Mouse (Mus musculus): ENCODE measurements around the gene Btbd9. TPM values are rescaled to one million over a fixed set of nuclear protein-coding genes. Genes with fewer than 3 reads are reported as not detected.

The Btbd9 gene
- polyA plus RNA-seq, 1 experiment from 2014 or later, result 59.8 TPM

DNA sequence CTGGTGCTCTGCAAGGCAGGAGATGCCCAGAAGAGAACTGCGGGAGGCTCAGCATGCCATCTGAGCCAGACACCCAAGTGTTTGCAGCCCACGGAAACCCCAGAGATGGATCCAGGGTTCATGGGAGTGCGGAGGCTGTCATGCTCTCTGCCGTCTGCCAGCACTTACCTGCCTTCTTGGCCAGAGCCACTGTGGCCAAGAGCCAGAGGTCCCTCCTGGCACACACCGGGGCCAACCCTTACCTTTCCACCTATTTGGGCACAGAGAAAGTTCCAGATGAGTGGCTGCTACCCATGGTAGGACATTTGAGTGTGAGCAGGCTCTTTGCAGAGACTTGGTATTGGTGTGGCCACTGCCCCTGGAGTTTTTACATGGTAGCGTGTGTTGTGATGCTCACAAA is 365.4 kb downstream of the Btbd9 start:
- Histone ChIP-seq H3K36me3 (peaks cover 52% of the 10 kb centered on the region), H3K27ac (0 out of 2 replicates have a peak overlapping the region, but pooled peaks have one; percentile 2), H3K9me3 (no peaks in the 10 kb centered on the region), H3K4me1 (peaks cover 50% of the 10 kb centered on the region), H3K27me3 (ENCODE audit: insufficient read depth, poor library complexity, severe bottlenecking) (no peaks in the 10 kb centered on the region), H3K4me3 (no peak overlapping the region)
- DNase-seq (ENCODE audit: low spot score), result no peak
- 91% methylated on average over 6 of the region's 6 CpGs for WGBS

DNA sequence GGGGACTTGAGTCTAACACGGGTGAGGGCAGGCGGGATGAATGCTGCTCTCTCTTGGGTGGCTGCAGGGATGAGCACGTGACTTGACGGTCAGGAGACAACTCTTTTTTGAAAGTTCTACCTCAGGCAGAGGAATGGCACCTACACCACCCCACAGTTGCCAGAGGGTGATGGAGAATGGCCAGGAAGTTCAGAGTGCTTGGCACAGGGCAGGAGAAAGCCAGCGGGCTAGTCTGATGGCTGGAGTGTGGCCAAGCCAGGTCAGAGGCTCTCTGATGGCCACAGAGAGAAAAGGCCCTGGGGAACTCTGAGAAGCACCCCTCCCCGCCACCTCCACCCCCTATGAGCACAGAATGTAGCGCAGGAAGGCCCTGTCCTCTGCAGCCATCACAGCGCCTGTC is 366.0 kb downstream of the Btbd9 start:
- H3K4me1 ChIP-seq, result peaks cover 49% of the 10 kb centered on the region

DNA sequence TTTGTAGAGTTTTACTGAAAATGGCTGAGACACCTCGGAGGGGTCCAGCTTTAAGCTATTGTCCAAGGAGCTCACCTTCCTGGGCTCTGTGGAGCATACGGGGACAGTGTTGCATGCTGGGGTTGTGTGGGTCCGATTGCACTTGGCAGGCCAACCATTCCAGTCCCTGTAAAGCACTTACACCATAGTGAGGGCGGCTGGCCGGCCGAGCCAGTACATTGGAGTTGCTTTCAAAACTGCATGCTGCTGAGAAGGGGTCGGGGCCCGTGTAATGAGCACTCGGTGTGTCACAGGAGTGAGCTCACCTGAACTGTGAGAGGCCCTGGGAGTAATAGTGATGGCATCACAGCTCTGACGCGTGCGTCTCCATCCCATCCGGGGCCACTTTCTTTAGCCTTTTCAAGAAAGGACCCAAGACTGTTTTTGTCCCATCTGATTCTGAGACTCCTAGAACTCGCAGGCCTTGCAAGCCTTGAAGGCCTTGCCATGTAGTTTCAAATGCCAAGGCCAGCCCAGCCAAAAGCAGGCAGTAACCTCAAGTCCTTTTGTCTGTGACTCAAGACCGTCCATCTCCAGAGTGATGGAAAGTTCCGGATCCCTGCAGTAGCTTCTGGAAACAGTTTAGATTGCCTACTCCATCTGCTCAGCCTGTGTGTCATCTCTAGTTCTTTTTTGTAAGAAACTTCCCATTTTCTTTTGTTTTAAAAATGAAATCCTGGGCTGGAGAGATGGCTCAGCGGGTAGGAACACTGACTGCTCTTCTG is 371.0 kb downstream of the Btbd9 start:
- Histone ChIP-seq H3K4me1 (peaks cover 79% of the 10 kb centered on the region), H3K27me3 (ENCODE audit: insufficient read depth, poor library complexity, severe bottlenecking) (no peaks in the 10 kb centered on the region), H3K36me3 (peaks cover 33% of the 10 kb centered on the region), H3K9me3 (no peaks in the 10 kb centered on the region), H3K27ac (peak overlapping the region; percentile 39; the same call in 1 of the 2 replicates), H3K4me3 (no peak overlapping the region)
- WGBS, result 90% methylated on average over 17 of the region's 17 CpGs
- no peak for DNase-seq (ENCODE audit: low spot score)

More for the DNA sequence above, 366.0 kb downstream of the Btbd9 start:
- H3K9me3 ChIP-seq, result no peaks in the 10 kb centered on the region
- no peak for DNase-seq (ENCODE audit: low spot score)
- WGBS, result 88% methylated on average over 8 of the region's 8 CpGs
- no peak overlapping the region for H3K27ac ChIP-seq
- H3K27me3 ChIP-seq (ENCODE audit: insufficient read depth, poor library complexity, severe bottlenecking), result no peaks in the 10 kb centered on the region
- peaks cover 52% of the 10 kb centered on the region for H3K36me3 ChIP-seq
- H3K4me3 ChIP-seq, result no peak overlapping the region

DNA sequence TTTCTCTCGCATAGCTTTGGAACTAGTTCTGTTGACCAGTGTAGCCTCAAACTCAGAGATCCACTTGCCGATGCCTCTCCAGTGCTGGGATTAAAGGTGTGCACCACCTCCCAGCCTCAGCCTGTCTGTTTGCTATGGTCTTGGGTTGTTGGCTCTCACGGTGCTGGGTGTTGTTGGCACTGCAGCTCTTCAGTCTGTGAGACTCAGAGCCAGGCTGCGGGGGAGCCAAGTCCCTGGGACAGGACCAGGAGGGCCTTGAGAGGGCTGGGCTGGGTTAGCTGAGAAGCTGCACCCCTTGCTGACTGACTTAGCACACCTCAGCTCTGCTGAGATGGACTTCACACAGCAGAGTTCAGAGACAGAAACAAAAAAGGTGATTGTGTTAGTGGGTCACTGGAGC is 376.0 kb downstream of the Btbd9 start:
- no peak overlapping the region for H3K4me3 ChIP-seq
- peak overlapping the region; percentile 74; the same call in 1 of the 2 replicates for H3K27ac ChIP-seq
- no peak for DNase-seq (ENCODE audit: low spot score)
- H3K9me3 ChIP-seq, result no peaks in the 10 kb centered on the region
- H3K27me3 ChIP-seq (ENCODE audit: insufficient read depth, poor library complexity, severe bottlenecking), result no peaks in the 10 kb centered on the region
- 68% methylated on average over 4 of the region's 4 CpGs for WGBS
- H3K36me3 ChIP-seq, result peaks cover 8% of the 10 kb centered on the region
- H3K4me1 ChIP-seq, result peaks cover 100% of the 10 kb centered on the region

DNA sequence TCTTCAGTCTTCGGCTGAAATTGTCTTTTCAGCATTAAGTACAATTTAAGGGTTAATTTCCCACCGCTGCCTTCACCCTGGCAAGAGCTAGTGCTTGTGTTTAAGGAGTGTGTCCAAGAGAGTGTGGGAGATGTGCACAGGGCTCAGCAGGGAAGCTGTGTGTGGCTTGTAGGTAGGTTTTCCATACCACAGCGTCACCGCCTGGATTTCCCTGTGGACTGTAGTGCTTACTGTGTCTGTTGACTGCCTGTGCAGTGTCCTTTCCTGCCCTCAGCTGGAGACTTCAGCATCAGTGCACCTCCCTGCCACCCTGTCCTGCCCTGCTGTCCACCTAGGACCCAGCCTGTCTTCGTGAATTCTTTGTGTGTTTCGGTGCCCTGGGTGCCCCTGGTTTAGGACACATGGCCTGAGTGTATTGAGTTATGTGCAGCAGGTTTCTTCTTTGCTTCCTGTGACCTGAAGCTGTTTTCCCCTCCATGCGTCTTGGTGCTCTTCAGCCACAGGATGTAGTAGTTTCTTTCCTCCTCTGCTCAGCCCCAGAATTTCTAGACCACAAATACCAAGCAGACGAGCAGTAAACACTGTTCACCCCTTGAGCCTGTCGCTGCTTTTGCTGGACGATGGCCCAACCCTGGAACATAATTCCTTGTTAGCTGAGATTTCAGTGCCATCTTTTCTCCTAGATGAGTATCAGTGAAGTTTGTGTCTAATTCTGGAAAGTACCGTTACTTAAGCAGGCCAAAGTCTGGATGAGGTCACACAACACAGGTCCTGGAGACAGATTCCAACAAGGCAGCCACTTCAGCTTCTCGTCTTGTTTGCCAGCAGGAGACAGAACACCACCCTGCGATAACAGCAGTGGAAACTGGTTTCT is 376.7 kb downstream of the Btbd9 start:
- peaks cover 8% of the 10 kb centered on the region for H3K36me3 ChIP-seq
- no peaks in the 10 kb centered on the region for H3K27me3 ChIP-seq (ENCODE audit: insufficient read depth, poor library complexity, severe bottlenecking)
- H3K4me3 ChIP-seq, result no peak overlapping the region
- H3K9me3 ChIP-seq, result no peaks in the 10 kb centered on the region
- peak overlapping the region; percentile 74 for H3K27ac ChIP-seq
- H3K4me1 ChIP-seq, result peaks cover 100% of the 10 kb centered on the region
- 54% methylated on average over 13 of the region's 13 CpGs for WGBS
- DNase-seq (ENCODE audit: low spot score), result no peak

DNA sequence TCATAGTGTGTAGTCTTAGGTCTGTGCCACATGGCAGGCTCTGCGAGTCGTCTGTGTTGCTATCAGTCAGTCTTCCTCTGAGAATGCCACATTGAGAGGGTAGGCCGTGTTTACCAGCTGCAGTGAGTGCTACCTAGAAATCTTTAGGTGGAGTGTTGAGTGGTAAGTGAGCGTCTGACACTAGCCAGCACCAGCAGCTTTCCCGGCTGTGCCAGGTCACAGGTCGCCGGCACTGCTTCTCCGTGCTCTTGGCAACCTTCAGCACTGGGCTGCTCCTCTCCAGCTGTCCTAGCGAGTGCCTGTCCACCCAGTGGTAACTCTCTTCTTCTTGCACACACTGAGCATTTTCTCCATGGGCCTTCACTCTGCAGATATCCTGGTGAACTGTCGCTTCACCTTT is 377.9 kb downstream of the Btbd9 start:
- DNase-seq (ENCODE audit: low spot score), result peak; percentile 89
- no peaks in the 10 kb centered on the region for H3K27me3 ChIP-seq (ENCODE audit: insufficient read depth, poor library complexity, severe bottlenecking)
- 27% methylated on average over 10 of the region's 10 CpGs for WGBS
- no peaks in the 10 kb centered on the region for H3K9me3 ChIP-seq
- H3K36me3 ChIP-seq, result peaks cover 12% of the 10 kb centered on the region
- peaks cover 100% of the 10 kb centered on the region for H3K4me1 ChIP-seq
- no peak overlapping the region for H3K4me3 ChIP-seq
- peak overlapping the region; percentile 74 for H3K27ac ChIP-seq

DNA sequence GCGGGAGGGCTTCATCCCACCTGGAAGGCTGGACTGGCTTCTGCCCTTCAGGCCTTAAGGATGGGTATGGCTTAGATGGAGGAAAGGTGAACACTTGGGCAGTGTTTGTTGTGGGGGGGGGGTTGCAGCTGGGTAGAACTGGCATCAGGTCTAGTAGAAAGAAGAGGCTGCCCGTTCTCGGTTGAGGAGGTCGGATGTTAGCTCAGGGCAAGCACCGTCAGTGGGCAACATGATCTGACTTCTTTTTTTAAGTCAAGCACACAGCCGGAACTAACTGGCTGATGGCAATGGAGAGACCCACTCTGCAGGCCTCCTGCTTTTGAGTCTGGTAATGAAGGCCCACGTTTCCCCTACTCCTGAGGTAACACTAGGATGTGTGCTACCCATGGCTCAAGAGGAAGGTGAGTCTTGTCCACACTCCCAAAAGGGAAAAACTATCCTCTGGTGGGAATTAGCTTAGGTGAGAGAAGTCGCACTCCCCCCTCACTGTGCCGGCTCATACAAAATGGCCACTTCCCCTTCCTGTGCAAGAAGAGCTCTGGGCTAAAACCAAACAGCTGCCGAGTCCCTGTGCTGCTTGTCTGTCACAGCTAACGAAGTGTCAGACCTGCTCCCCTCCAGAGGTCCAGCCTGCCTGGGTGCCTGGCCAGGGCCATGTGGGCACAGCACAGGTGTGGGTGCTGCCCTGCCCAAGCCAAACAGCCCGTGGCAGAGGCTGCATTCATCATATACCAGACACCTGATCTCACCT is 378.8 kb downstream of the Btbd9 start:
- H3K4me3 ChIP-seq, result 0 out of 2 replicates have a peak overlapping the region, but pooled peaks have one; percentile 6
- no peak for DNase-seq (ENCODE audit: low spot score)
- WGBS, result 53% methylated on average over 12 of the region's 12 CpGs
- H3K9me3 ChIP-seq, result no peaks in the 10 kb centered on the region
- H3K27ac ChIP-seq, result peak overlapping the region; percentile 81
- H3K4me1 ChIP-seq, result peaks cover 100% of the 10 kb centered on the region
- peaks cover 16% of the 10 kb centered on the region for H3K36me3 ChIP-seq
- no peaks in the 10 kb centered on the region for H3K27me3 ChIP-seq (ENCODE audit: insufficient read depth, poor library complexity, severe bottlenecking)

DNA sequence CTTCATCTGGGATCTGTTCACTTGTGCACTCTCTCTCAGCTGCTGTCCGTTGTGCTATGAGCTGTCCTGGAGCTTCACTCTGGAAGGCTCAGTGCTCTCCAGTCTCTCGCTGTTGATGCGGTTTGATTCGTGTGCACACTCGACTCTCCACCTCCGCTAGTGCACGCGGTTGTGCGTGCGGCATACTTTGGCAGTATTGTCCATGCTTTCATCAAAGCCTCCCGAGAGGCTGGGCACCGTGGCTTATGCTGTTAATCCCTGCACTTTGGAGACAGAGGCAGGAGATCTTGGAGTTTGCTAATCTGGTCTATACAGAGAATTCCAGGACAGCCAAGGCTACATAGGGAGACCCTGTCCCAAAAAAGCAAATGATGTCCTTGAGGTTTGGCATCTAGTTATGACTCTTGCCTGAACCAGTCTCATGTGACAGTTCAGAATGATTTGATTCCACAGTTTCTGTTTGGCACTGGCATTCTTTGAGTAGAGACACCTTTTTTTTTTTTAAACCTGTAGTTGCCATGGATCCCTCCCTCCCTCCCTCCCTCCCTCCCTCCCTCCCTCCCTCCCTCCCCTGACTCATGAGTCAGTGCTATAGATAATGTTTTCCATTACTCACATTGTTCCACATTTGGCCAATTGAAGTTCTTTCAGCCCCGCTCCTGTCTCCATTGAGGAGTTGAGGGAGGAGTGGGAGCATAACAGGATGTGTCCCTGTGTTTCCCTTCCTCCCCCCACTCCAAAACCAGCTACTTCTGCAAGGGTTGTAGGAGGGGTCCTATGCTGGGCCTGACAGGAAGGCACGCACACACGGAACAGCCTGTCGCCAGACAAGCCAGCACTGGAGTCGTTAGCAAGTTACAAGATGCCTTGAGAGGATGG is 379.6 kb downstream of the Btbd9 start:
- Histone ChIP-seq H3K27ac (peak overlapping the region; percentile 81), H3K36me3 (peaks cover 16% of the 10 kb centered on the region)
- 60% methylated on average over 17 of the region's 17 CpGs for WGBS

DNA sequence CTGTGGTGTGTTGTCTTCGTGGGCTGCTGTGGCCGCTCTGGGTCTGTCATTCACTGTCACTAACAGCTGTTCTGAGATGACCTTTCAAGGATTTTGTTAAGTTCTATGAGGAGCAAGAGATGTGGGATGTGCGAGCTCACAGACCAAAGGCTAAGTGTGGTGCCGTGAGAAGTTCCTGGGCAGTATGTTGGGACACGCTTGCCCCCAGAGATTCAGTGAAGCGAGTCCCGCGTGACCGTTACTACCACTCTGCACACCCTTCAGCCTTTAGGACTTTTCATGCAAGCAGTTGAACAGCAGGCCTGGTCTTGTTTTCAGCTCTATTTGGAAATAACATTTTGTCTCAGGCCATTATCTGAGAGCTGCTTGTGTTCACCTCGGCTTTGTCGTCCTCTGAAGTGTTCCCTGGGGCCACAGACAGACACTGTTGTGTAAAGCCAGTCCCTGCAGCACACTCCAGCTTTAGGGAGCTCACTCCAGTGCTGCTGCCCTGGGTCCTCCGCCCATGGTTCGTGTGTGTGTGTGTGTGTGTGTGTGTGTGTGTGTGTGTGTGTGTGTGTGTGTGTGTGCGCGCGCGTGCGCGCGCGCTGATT is 380.6 kb downstream of the Btbd9 start:
- H3K4me1 ChIP-seq, result peaks cover 100% of the 10 kb centered on the region
- no peak for DNase-seq (ENCODE audit: low spot score)
- no peaks in the 10 kb centered on the region for H3K27me3 ChIP-seq (ENCODE audit: insufficient read depth, poor library complexity, severe bottlenecking)
- H3K36me3 ChIP-seq, result peaks cover 13% of the 10 kb centered on the region
- no peaks in the 10 kb centered on the region for H3K9me3 ChIP-seq
- H3K4me3 ChIP-seq, result no peak overlapping the region
- 72% methylated on average over 21 of the region's 21 CpGs for WGBS
- peak overlapping the region; percentile 79 for H3K27ac ChIP-seq

More for the DNA sequence above, 379.6 kb downstream of the Btbd9 start:
- no peak for DNase-seq (ENCODE audit: low spot score)
- H3K4me3 ChIP-seq, result 0 out of 2 replicates have a peak overlapping the region, but pooled peaks have one; percentile 6
- H3K9me3 ChIP-seq, result no peaks in the 10 kb centered on the region
- H3K27me3 ChIP-seq (ENCODE audit: insufficient read depth, poor library complexity, severe bottlenecking), result no peaks in the 10 kb centered on the region
- peaks cover 100% of the 10 kb centered on the region for H3K4me1 ChIP-seq

DNA sequence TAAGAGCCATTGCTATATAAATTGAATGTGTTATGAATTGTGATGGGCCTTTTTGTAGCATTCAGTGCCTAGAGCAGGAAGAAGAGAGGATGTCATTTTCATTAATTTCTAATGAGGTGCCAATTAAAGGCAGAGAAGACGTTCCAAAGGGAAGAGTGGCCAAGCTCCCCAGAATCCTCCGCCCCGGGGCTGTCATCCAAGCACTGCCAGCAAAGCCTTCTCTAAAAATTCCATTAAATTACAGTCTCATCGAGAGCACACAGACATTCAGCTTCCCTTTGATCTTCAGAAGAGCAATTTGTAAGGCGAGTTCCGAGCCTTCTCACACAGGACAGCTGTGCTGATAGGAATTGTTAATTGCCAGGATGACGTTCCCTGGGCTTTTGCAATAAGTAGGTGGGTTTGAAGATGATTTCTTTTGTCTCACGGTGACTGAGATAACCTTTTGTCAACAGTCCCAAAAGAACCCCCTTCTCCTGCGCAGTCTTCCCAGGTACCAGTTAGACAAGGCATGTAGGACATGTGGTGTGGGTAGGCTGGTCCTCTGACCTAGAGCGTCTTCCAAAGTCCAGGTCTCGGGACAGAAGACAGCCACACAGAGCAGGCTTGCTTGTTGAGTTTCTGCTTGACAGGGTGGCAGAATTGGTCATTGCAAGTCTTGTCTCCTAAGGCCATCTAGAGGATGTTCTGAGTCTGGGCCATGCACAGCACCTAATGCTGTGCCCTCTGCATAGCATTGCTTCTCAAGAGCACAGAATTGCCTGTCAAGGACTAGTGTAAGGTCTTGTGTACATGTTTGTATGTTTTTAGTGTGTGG is 381.5 kb downstream of the Btbd9 start:
- Histone ChIP-seq H3K36me3 (peaks cover 13% of the 10 kb centered on the region), H3K4me3 (no peak overlapping the region), H3K9me3 (no peaks in the 10 kb centered on the region), H3K27me3 (ENCODE audit: insufficient read depth, poor library complexity, severe bottlenecking) (no peaks in the 10 kb centered on the region), H3K27ac (peak overlapping the region; percentile 79), H3K4me1 (peaks cover 99% of the 10 kb centered on the region)
- DNase-seq (ENCODE audit: low spot score), result no peak
- 53% methylated on average over 11 of the region's 11 CpGs for whole genome bisulfite sequencing

DNA sequence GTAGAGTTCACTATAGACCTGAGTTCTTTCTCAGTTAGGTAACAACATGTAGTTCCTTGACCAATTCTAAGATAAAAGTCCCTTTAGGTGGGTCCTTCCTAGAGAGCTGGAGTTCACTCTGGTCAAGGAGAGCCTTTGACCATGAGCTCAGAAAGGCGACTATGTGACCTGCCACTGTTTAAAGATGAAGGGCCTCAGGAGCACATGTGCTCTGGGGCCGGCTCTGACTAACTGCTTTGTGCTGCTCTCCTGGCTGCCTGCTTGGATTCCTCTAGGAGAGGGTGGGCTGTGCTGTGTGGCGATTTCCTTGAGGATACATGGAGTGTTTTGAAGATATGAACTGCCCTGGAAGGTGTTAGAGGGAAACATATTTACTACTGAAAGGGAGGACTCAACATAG is 382.2 kb downstream of the Btbd9 start:
- peaks cover 13% of the 10 kb centered on the region for H3K36me3 ChIP-seq
- no peaks in the 10 kb centered on the region for H3K27me3 ChIP-seq (ENCODE audit: insufficient read depth, poor library complexity, severe bottlenecking)
- H3K27ac ChIP-seq, result peak overlapping the region; percentile 69
- H3K4me3 ChIP-seq, result no peak overlapping the region
- no peaks in the 10 kb centered on the region for H3K9me3 ChIP-seq
- H3K4me1 ChIP-seq, result peaks cover 99% of the 10 kb centered on the region
- WGBS, result 43% methylated on average over 3 of the region's 3 CpGs
- DNase-seq (ENCODE audit: low spot score), result no peak

Measured in heart, embryonic 10.5 days (tissue).